Mouse (Mus musculus) neural tube, embryonic 13.5 days (tissue): ENCODE measurements around the gene Gm32742. TPM values are rescaled to one million over a fixed set of nuclear protein-coding genes. Genes with fewer than 3 reads are reported as not detected.

Experiments
- ATAC-seq: fragments of 200-750 bp; cut with Nextera tagmentation; 2 replicates; pipeline ENCODE4 v1.8.0; 2017; ENCODE audit warnings: low read depth, mild to moderate bottlenecking, moderate TSS enrichment, moderate library complexity
- H3K27ac ChIP-seq: fragments of 300-500 bp; sonication (generic); replicated peaks from 2 replicates; pipeline ENCODE4 v1.5.1; 2015; ENCODE audit warnings: moderate library complexity, mild to moderate bottlenecking, inconsistent platforms
- H3K27me3 ChIP-seq: fragments of 300-500 bp; sonication (generic); 2 replicates; pipeline ENCODE4 v1.6.1; 2015; ENCODE audit warnings: mild to moderate bottlenecking, inconsistent platforms
- H3K36me3 ChIP-seq: fragments of 300-500 bp; sonication (generic); 2 replicates; pipeline ENCODE4 v1.6.1; 2015; ENCODE audit warnings: mild to moderate bottlenecking, inconsistent platforms
- H3K4me1 ChIP-seq: fragments of 300-500 bp; sonication (generic); replicated peaks from 2 replicates; pipeline ENCODE4 v1.6.1; 2015; ENCODE audit warnings: inconsistent platforms
- H3K4me2 ChIP-seq: fragments of 300-500 bp; sonication (generic); 2 replicates; pipeline ENCODE4 v1.6.1; 2015; ENCODE audit warnings: inconsistent platforms, mild to moderate bottlenecking, moderate library complexity
- H3K4me3 ChIP-seq: fragments of 300-500 bp; sonication (generic); 2 replicates; pipeline ENCODE4 v1.5.1; 2015; ENCODE audit warnings: mild to moderate bottlenecking, inconsistent platforms
- H3K9ac ChIP-seq: fragments of 300-500 bp; sonication (generic); 2 replicates; pipeline ENCODE4 v1.6.1; 2015; ENCODE audit warnings: moderate library complexity, mild to moderate bottlenecking, inconsistent platforms
- H3K9me3 ChIP-seq: fragments of 300-500 bp; sonication (generic); 2 replicates; pipeline ENCODE4 v1.6.1; 2016; ENCODE audit warnings: inconsistent platforms
- WGBS: fragments of 180-500 bp; shearing (Covaris S2); methylation state at CpG from one replicate; pipeline ENCODE4 v1.1.7; 2015; 5-methylcytosine and 5-hydroxymethylcytosine counted together
- polyA plus RNA-seq: library from polyadenylated mRNA; unstranded; fragments of >200 nt; fragmentation: Nextera tagmentation; extraction: Ambion mirVana; gene quantifications from 2 replicates; pipeline ENCODE4 v1.2.1, GENCODE M21; 2015

Gene Gm32742
- 0.06 TPM in 1 of 2 replicates, not detected in the other for polyA plus RNA-seq

DNA sequence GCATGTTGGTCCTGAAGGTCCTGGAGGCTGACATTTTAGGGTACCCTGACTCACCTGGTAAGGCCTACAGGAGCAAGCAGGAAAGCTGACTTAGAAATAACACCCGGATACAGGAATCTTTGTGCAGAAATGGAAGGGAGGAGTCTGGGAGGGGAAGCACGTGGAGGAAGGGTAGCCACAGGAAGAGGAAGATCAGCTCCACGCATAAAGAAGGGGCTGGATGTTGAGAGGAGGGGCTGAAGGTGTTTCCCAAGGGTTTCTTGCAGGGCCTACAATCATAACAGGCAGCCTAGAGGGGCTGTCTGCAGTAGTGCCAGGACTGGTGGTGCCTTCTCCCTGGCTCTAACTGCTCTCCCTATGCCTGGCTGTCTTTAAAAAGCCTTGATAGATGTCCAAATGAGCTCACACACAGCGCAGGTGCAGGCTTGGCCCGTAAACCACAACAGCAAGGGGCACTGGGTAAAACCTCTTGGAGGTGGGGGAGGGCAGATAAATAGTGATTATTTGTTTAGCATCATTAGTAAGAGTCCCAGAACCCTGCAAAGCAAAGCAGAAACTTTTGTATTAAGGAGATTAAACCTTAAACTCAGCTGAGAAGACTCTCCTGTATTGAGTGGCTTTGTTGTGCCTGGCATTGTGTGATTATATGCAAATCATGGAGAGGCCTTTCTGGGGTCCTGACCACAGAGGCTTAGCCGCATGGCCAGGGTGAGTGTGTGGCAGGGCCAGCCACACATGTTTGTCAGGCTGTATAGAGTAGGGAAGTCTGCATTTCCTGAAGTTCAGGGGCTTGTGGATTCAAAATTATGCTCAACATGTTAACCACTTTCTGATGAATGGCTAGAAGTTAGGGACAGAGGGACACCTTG is at the start of gene Gm32742:
TSS of gene Gm32742 (minus strand) at position 206 of the 869 bp plus-strand sequence.
- 54% methylated on average over 6 of the region's 6 CpGs for WGBS
- no peak within 1 kb of the TSS for H3K27ac ChIP-seq
- peaks cover 5% of the 10 kb centered on the region; the same call in 1 of the 2 replicates for H3K27me3 ChIP-seq
- H3K4me2 ChIP-seq: no peak within 1 kb of the TSS
- ATAC-seq: no peak
- no peak within 1 kb of the TSS for H3K9ac ChIP-seq
- no peak within 1 kb of the TSS for H3K4me3 ChIP-seq
- no peaks in the 10 kb centered on the region for H3K9me3 ChIP-seq
- H3K4me1 ChIP-seq: no peaks in the 10 kb centered on the region
- no peaks in the 10 kb centered on the region for H3K36me3 ChIP-seq

GRCm38 (mm10) chr9:51213729-51214237 is 48.5 kb upstream of the Gm32742 start:
- Histone ChIP-seq H3K9me3 (no peaks in the 10 kb centered on the region), H3K4me1 (no peaks in the 10 kb centered on the region), H3K36me3 (no peaks in the 10 kb centered on the region), H3K4me2 (no peak overlapping the region), H3K27ac (no peak overlapping the region), H3K27me3 (no peaks in the 10 kb centered on the region), H3K9ac (no peak overlapping the region), H3K4me3 (no peak overlapping the region)
- no peak for ATAC-seq
- WGBS: 95% methylated on average over 6 of the region's 6 CpGs

GRCm38 (mm10) chr9:51213023-51213728 is 47.9 kb upstream of the Gm32742 start, which contains the start of gene Pou2af1:
Pou2af1 (plus strand) TSS chr9:51213708.
- Histone ChIP-seq H3K9me3 (no peaks in the 10 kb centered on the region), H3K4me1 (no peaks in the 10 kb centered on the region), H3K36me3 (no peaks in the 10 kb centered on the region), H3K27ac (no peak within 1 kb of the TSS; the same call in 1 of the 2 replicates), H3K27me3 (no peaks in the 10 kb centered on the region), H3K4me2 (no peak within 1 kb of the TSS), H3K9ac (no peak within 1 kb of the TSS), H3K4me3 (no peak within 1 kb of the TSS)
- ATAC-seq: no peak
- WGBS: 80% methylated on average over 20 of the region's 20 CpGs

- Histone ChIP-seq H3K9me3 (no peaks in the 10 kb centered on the region), H3K4me2 (no peak overlapping the region), H3K27me3 (no peaks in the 10 kb centered on the region), H3K4me1 (no peaks in the 10 kb centered on the region), H3K4me3 (no peak overlapping the region), H3K36me3 (no peaks in the 10 kb centered on the region), H3K27ac (no peak overlapping the region), H3K9ac (no peak overlapping the region)
- WGBS: 72% methylated on average over 6 of the region's 6 CpGs
- no peak for ATAC-seq
Observed at GRCm38 (mm10) chr9:51211191-51211590, 45.9 kb upstream of the Gm32742 start.

GRCm38 (mm10) chr9:51208974-51209332 is 43.6 kb upstream of the Gm32742 start:
- no peak overlapping the region for H3K9ac ChIP-seq
- H3K27me3 ChIP-seq: no peaks in the 10 kb centered on the region
- H3K4me2 ChIP-seq: no peak overlapping the region
- H3K27ac ChIP-seq: no peak overlapping the region
- H3K36me3 ChIP-seq: no peaks in the 10 kb centered on the region
- H3K4me1 ChIP-seq: no peaks in the 10 kb centered on the region
- WGBS: 87% methylated on average over 2 of the region's 2 CpGs
- no peaks in the 10 kb centered on the region for H3K9me3 ChIP-seq
- H3K4me3 ChIP-seq: no peak overlapping the region
- ATAC-seq: no peak

GRCm38 (mm10) chr9:51194790-51195189 is 29.5 kb upstream of the Gm32742 start:
- no peaks in the 10 kb centered on the region for H3K27me3 ChIP-seq
- WGBS: 78% methylated on average over 4 of the region's 4 CpGs
- H3K9me3 ChIP-seq: 0 out of 2 replicates have a peak, but pooled peaks cover 4% of the 10 kb centered on the region
- no peak overlapping the region for H3K27ac ChIP-seq
- H3K36me3 ChIP-seq: no peaks in the 10 kb centered on the region
- H3K9ac ChIP-seq: no peak overlapping the region
- H3K4me3 ChIP-seq: no peak overlapping the region
- H3K4me1 ChIP-seq: no peaks in the 10 kb centered on the region
- ATAC-seq: no peak
- no peak overlapping the region for H3K4me2 ChIP-seq

DNA sequence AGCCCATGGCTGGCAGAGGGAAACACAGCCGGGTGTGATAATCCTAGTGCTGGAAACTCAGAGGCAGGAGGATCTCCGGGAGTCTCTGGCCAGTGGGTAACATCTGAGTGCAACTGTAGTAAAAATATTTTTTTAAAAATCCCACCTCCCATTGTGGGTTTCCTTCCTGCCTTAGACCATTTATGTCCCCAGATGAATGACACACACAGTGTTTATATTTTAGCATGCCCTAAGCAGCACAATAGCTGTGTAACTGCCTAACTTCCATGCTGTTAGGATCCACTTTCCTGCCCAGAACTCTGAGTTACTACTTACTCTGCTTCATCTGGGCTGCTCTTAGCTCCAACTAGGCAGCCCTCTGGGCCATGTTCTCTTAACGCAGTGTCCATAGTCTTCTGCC is 25.3 kb upstream of the Gm32742 start:
- Histone ChIP-seq H3K4me3 (no peak overlapping the region), H3K4me1 (no peaks in the 10 kb centered on the region), H3K27me3 (no peaks in the 10 kb centered on the region), H3K4me2 (no peak overlapping the region), H3K9ac (no peak overlapping the region), H3K36me3 (no peaks in the 10 kb centered on the region), H3K27ac (no peak overlapping the region), H3K9me3 (0 out of 2 replicates have a peak, but pooled peaks cover 4% of the 10 kb centered on the region)
- no peak for ATAC-seq
- WGBS: 92% methylated on average over 3 of the region's 3 CpGs

GRCm38 (mm10) chr9:51185871-51186270 is 20.6 kb upstream of the Gm32742 start:
- H3K9me3 ChIP-seq: no peaks in the 10 kb centered on the region
- H3K36me3 ChIP-seq: no peaks in the 10 kb centered on the region
- 90% methylated on average over 5 of the region's 5 CpGs for WGBS
- H3K9ac ChIP-seq: no peak overlapping the region
- no peak overlapping the region for H3K4me3 ChIP-seq
- H3K27me3 ChIP-seq: no peaks in the 10 kb centered on the region
- H3K27ac ChIP-seq: no peak overlapping the region
- no peak overlapping the region for H3K4me2 ChIP-seq
- no peaks in the 10 kb centered on the region for H3K4me1 ChIP-seq
- ATAC-seq: no peak

DNA sequence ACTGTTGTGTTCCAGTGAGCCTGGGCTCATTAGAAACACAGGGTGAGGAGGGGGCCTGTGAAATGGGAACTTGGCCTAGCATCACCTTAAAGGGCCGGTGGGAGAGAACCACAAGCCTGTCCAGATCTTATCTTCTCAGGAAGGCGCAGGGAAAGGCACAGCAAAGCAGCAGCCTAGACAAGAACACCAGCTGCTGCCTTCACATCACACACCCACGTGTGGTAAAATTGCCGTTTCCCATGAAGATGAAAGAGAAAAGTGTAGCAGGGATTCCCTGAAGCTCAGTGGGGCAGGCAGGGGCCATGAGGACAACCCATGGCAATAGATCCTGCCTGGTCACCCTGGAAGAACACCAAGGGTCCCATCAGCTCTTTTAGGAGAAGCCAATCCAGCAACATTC is 20.1 kb upstream of the Gm32742 start:
- no peak for ATAC-seq
- 68% methylated on average over 4 of the region's 4 CpGs for WGBS

DNA sequence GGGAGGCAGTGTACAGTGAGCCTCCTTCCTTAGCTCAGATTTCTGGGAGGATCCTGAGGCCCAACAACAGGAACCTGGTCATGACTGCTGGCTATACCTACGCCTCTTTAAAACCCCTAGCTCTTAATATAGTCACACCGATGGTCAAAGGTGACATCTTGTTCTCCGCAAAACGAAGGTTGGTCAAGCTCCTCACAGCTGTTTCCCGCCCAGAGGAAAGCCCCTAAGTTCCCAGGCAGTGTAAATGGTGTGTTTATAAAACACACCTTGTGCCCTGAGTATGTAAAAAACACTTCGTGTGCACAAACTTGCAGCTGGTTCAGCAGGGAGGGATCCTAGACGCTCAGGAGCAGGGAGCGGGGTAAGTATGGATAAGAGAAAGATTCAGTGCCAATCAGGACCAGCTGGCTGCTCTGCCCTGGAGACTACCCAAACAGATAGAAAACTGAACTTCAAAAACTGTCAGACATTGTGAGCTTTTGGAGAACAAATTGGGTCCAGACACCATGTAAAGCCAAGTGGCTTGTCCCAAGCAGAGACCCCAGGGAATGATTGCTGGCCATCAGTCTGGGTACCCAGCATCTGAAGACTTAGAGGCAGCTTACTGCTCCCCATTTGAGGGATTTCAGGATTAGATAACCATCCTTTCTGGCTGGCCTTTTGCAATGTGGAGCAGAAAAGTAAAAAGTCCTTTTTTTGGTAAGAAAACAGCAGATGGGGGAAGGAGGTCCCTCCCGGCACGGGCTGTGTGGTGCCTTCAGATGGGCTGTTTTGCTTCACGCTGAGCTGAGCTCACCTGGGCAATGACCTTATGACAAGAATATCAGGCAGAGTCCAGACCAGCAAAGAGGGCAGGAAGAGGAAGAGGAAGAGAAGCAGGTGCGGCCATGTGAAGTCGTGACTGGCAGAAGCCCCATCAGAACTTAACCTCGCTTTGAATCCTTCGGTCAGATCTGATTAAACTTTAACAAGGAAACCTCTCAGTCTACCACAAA is 17.7 kb upstream of the Gm32742 start:
- WGBS: 90% methylated on average over 15 of the region's 15 CpGs
- Histone ChIP-seq H3K36me3 (no peaks in the 10 kb centered on the region), H3K27me3 (no peaks in the 10 kb centered on the region), H3K9ac (no peak overlapping the region), H3K4me3 (no peak overlapping the region), H3K4me2 (no peak overlapping the region), H3K4me1 (no peaks in the 10 kb centered on the region), H3K27ac (no peak overlapping the region), H3K9me3 (no peaks in the 10 kb centered on the region)
- no peak for ATAC-seq

More for the DNA sequence above, 20.1 kb upstream of the Gm32742 start:
- no peak overlapping the region for H3K27ac ChIP-seq
- H3K9me3 ChIP-seq: no peaks in the 10 kb centered on the region
- H3K27me3 ChIP-seq: no peaks in the 10 kb centered on the region
- no peak overlapping the region for H3K4me2 ChIP-seq
- H3K9ac ChIP-seq: no peak overlapping the region
- no peaks in the 10 kb centered on the region for H3K4me1 ChIP-seq
- H3K36me3 ChIP-seq: no peaks in the 10 kb centered on the region
- H3K4me3 ChIP-seq: no peak overlapping the region

DNA sequence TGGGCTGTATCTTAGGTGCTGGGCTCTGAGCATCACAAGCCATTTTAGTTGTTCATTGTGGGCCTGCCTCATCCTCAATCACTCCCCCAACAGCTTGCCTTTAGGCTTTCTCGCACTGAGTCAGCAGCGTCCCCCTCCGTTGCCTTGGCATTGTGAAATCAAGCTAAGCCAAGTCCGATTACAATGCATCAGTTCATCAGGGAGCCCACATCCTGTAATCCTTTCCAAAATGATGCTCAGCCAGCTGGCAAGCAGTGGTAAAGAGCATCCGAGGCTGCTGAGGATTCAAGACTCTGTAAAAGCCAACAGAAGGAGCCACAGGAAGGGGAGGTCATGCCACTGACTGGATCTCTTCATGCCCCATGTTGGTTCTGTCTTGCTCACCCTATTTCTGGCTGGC is 15.3 kb upstream of the Gm32742 start:
- no peak for ATAC-seq
- no peak overlapping the region for H3K4me2 ChIP-seq
- no peaks in the 10 kb centered on the region for H3K9me3 ChIP-seq
- 74% methylated on average over 5 of the region's 5 CpGs for WGBS
- no peak overlapping the region for H3K27ac ChIP-seq
- H3K9ac ChIP-seq: no peak overlapping the region
- no peaks in the 10 kb centered on the region for H3K36me3 ChIP-seq
- no peaks in the 10 kb centered on the region for H3K4me1 ChIP-seq
- no peak overlapping the region for H3K4me3 ChIP-seq
- H3K27me3 ChIP-seq: no peaks in the 10 kb centered on the region
